Mouse (Mus musculus): ENCODE measurements around the gene Ankrd54.
"Not testable (repeated sequence)": the region's sequence is repeated elsewhere in the genome, so short reads cannot be mapped to it uniquely, and the experiment has no call there.

Ankrd54 gene

DNA sequence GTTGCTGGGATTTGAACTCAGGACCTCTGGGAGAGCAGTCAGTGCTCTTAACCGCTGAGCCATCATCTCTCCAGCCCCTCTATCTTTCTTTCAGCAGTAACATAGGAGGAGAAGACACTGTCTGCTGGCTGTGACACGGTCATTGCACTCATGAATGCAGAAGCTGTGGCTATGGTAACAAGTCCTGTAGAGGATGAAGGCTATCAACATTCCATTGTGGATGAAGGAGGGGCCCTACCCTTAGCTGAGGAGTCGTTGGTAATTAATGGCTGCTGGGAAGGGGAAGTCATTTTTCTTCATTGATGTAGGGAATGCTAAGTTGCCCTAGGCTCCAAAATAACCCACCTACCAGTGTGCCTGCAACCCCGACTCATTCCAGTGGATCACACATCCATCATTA, 44.5 kb downstream of the Ankrd54 start:
- DNase-seq (ENCODE audit: low spot score in 2 of 2): no peak

DNA sequence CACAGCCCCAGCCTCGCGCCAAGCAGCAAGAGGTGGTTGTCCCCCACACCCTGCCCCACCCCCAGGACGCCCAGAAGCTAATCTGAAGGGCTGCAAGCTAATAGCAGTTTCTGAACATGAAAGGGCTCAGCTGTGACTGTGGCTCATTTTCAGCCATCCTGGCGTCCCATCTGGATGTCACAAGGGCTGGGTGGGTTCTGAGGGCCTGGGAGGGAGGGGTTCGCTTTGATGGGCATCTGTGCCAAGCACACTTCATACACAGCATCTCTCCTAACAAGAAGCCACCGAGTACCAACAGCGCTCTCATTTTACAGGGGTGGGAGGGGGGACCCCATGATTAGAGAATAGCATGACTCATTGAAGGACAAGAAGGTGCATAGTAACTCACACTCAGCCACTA, 49.3 kb downstream of the Ankrd54 start:
- no peak for DNase-seq (ENCODE audit: low spot score in 2 of 2)

DNA sequence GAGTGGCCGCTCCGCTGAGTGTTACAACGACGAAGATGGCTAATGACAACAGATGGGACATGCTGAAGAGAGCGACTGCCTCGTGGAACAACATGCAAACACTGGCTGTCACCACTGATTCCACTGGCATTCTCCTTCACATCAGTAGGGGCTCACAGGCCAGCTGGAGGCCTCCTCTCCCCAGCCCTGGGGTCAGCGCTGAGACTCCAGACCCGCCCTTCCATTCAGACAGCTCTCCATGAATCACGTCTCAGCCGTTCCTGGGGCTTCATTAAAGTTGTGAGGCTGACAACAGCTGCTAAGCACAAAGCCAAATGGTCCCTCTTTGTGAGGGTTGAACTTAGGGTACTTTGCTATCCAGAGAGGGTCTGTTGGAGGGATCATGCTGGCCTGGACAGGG, 51.1 kb downstream of the Ankrd54 start:
- DNase-seq (ENCODE audit: low spot score in 2 of 2): no peak

DNA sequence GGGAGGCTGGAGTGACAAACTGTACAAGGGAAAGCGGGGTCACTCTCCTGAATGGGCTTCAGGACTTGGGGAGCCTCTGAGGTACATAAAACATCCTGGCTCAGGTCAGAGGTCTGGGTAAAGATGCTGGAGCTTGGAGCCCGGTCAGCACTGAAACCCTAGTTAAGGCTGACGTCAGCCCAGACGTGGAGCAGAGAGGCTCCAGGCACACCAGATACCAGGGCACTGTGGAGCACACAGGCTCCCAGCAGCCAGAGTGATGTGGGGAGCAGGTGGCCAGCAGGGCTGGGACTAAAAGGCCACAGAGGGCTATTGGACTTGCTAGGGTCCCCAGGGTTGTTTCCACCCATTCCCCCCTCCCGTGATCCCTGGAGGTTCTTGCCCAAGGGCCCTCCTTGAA, 53.0 kb downstream of the Ankrd54 start:
- DNase-seq (ENCODE audit: low spot score in 2 of 2): no peak

DNA sequence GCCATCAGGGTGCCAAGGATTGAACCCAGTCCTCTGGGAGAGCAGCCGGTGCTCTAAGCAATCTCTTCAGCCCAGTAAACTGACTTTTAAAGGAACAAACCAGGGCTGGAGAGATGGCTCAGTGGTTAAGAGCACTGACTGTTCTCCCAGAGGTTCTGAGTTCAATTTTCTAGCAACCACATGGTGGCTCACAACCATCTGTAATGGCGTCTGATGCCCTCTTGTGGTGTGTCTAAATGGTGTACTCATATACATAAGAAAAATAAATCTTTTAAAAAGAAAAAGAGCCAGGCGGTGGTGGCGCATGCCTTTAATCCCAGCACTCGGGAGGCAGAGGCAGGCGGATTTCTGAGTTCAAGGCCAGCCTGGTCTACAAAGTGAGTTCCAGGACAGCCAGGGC, 54.9 kb downstream of the Ankrd54 start:
- DNase-seq (ENCODE audit: low spot score in 2 of 2): not testable (repeated sequence)

DNA sequence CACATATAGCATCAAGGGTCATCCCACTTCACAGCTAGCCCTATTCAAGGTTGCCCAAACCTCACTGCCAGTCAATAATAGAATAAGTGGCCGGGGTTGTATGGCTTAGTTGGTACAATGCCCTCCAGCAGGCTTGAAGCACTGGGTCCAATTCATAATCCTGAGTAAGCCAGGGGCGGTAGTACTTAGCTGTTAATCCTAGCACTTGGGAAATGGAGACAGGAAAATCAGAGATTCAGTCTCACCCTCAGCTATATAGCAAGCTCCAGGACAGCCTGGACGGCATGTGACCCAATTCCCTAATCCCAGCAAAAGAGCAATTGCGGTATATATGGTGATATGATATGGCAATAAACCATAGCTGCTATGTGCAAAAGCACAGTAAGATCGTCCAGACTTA, 55.6 kb downstream of the Ankrd54 start:
- DNase-seq (ENCODE audit: low spot score in 2 of 2): no peak

DNA sequence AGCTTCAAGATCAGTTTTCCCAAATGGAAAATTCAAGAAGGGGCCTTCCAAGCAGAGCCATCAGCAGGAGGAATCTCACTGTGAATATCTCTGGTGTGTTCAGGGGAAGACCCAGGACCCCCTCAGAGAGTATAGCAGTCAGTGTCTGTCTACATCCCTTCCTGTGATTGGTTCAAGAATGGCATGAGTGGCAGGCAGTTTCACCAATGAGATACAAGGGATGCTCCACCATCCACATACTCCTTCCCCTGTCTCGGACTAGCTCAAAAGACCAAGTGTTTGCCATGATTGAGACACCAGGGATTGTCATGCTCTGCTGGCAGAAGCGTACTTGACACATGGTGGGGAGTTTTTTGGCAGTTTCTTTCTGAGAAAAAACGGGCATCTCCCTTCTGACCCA, 56.1 kb downstream of the Ankrd54 start:
- DNase-seq (ENCODE audit: low spot score in 2 of 2): no peak

DNA sequence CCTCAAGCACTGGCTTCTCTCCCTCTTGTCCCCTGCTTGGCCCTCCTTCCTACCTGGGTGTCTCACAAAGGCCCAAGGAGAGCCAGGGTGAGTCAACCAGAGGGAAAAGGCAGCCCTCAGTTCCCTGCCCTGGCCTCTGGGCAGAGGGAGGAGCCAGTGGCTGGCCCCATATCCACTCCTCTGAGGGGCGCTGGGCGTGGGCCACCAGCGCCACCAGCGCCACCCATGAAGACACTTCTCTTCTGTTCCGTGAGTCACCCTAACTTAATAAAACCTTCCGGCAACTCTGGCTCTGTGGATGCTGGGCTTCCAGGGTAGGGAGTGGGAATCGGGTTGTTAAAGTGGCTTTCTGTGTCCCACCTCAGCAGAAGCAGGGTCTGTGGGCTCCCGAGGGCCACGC, 57.1 kb downstream of the Ankrd54 start:
- no peak for DNase-seq (ENCODE audit: low spot score in 2 of 2)
